Mouse (Mus musculus) spleen, postnatal 36 days (tissue): ENCODE measurements around the gene Olfr1451.
"Not testable (repeated sequence)": the region's sequence is repeated elsewhere in the genome, so short reads cannot be mapped to it uniquely, and the experiment has no call there.

Experiments
- DNase-seq, 2 experiments: peaks; one replicate each; pipeline ENCODE4 v3.0.0; 2022; ENCODE audit warnings: low spot score in 2 of 2, mixed read lengths in 1 of 2

Olfr1451 gene

GRCm38 (mm10) chr19:12994714-12995113, at the start of gene Olfr1451:
Olfr1451 (plus strand) TSS chr19:12995014.
- no peak for DNase-seq

- DNase-seq: no peak
Observed at GRCm38 (mm10) chr19:12949958-12950357, 44.9 kb upstream of the Olfr1451 start, which contains the start of gene Olfr1450. Olfr1450 (plus strand) TSS chr19:12950258.

GRCm38 (mm10) chr19:12970082-12970481, 24.7 kb upstream of the Olfr1451 start:
- DNase-seq: not testable (repeated sequence)

- DNase-seq: not testable (repeated sequence)
Observed at GRCm38 (mm10) chr19:12992316-12992715, 2.5 kb upstream of the Olfr1451 start.

- DNase-seq: no peak
Observed at GRCm38 (mm10) chr19:13028227-13028626, 33.4 kb downstream of the Olfr1451 start, which contains the start of gene Olfr1453. Olfr1453 (minus strand) TSS chr19:13028327.
